Mouse (Mus musculus): ENCODE results near the gene Slc16a11.
"Not testable (repeated sequence)": the region's sequence is repeated elsewhere in the genome, so short reads cannot be mapped to it uniquely, and the experiment has no call there.

Gene Slc16a11

GRCm38 (mm10) chr11:70212423-70212822, at the start of gene Slc16a11:
TSS of gene Slc16a11 (plus strand) at chr11:70212752.
- no peak for DNase-seq (ENCODE audit: low read depth)

- DNase-seq (ENCODE audit: low read depth): no peak
Observed at GRCm38 (mm10) chr11:70165972-70166921, 46.3 kb upstream of the Slc16a11 start.

- DNase-seq (ENCODE audit: low read depth): no peak
Observed at GRCm38 (mm10) chr11:70168136-70168535, 44.4 kb upstream of the Slc16a11 start.

GRCm38 (mm10) chr11:70169471-70169870, 43.1 kb upstream of the Slc16a11 start:
- not testable (repeated sequence) for DNase-seq (ENCODE audit: low read depth)

GRCm38 (mm10) chr11:70170291-70170690, 42.3 kb upstream of the Slc16a11 start:
- no peak for DNase-seq (ENCODE audit: low read depth)

- DNase-seq (ENCODE audit: low read depth): no peak
Observed at GRCm38 (mm10) chr11:70171181-70171580, 41.4 kb upstream of the Slc16a11 start.

- peak; percentile 37 for DNase-seq (ENCODE audit: low read depth)
Observed at GRCm38 (mm10) chr11:70171847-70172246, 40.7 kb upstream of the Slc16a11 start.

- DNase-seq (ENCODE audit: low read depth): no peak
Observed at GRCm38 (mm10) chr11:70172298-70172697, 40.3 kb upstream of the Slc16a11 start.

GRCm38 (mm10) chr11:70174491-70174890, 38.1 kb upstream of the Slc16a11 start:
- no peak for DNase-seq (ENCODE audit: low read depth)

GRCm38 (mm10) chr11:70177647-70178046, 34.9 kb upstream of the Slc16a11 start:
- DNase-seq (ENCODE audit: low read depth): no peak

- DNase-seq (ENCODE audit: low read depth): no peak
Observed at GRCm38 (mm10) chr11:70178311-70178710, 34.2 kb upstream of the Slc16a11 start.

GRCm38 (mm10) chr11:70178756-70179155, 33.8 kb upstream of the Slc16a11 start:
- no peak for DNase-seq (ENCODE audit: low read depth)

GRCm38 (mm10) chr11:70179401-70179800, 33.2 kb upstream of the Slc16a11 start:
- DNase-seq (ENCODE audit: low read depth): no peak

- DNase-seq (ENCODE audit: low read depth): no peak
Observed at GRCm38 (mm10) chr11:70180496-70180895, 32.1 kb upstream of the Slc16a11 start.

- no peak for DNase-seq (ENCODE audit: low read depth)
Observed at GRCm38 (mm10) chr11:70185120-70185519, 27.4 kb upstream of the Slc16a11 start.

GRCm38 (mm10) chr11:70189319-70190134, 23.0 kb upstream of the Slc16a11 start:
- no peak for DNase-seq (ENCODE audit: low read depth)

- no peak for DNase-seq (ENCODE audit: low read depth)
Observed at GRCm38 (mm10) chr11:70191188-70191587, 21.4 kb upstream of the Slc16a11 start.

- no peak for DNase-seq (ENCODE audit: low read depth)
Observed at GRCm38 (mm10) chr11:70192157-70192556, 20.4 kb upstream of the Slc16a11 start.

GRCm38 (mm10) chr11:70193354-70194285, 18.9 kb upstream of the Slc16a11 start:
- DNase-seq (ENCODE audit: low read depth): no peak

- DNase-seq (ENCODE audit: low read depth): no peak
Observed at GRCm38 (mm10) chr11:70198332-70198731, 14.2 kb upstream of the Slc16a11 start.

GRCm38 (mm10) chr11:70199107-70199506, 13.4 kb upstream of the Slc16a11 start:
- DNase-seq (ENCODE audit: low read depth): no peak

Measured in c-Kit-positive CD71-positive TER-119-negative erythroid progenitor cells, embryonic 14.5 days (primary cell).